Comparison of ENCODE assay signal across 8 mouse cellular contexts in the genomic region with DNA sequence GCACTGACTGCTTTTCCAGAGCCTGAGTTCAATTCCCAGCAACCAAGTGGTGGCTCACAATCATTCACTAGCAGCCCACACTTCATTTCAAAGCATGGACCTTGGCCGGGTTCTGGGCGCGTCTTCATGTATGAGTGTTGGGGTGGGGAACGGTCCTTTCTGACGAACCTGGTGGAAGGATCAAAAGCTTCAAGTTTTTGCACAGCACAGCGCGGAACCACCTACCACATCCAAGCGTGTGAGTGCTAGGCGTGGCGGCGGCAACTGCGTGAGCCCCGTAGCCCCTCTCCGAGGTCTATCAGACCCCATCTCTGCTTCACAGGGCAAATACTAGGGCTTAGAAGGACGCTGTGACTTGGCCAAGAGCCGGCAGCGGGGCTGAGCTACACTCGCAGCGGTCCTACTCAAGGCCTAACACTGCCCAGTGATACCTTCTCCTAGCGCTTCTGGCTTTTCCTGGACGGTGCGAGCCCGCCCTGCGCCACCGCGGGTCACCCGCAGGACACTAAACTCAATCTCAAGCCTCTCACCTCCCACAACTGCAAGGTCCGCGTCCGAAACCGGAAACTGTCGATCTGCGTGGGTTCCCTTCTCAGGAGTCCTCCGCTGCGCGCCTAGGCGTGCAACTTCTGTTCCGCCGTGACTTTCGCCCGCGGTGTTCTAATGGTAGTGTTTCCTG. TPM values are rescaled to one million over a fixed set of nuclear protein-coding genes. Genes with fewer than 3 reads are reported as not detected.
A peak's percentile ranks its signal among the peaks of the same experiment; 100 is the strongest.
DNase-seq lines count a peak whose midpoint lies in the region; ATAC-seq and TF ChIP-seq lines count a peak whose summit lies in the region.

No protein-coding gene starts in this region.

- H3K27me3 ChIP-seq in forebrain, embryonic 14.5 days (replicated peaks; ENCODE audit: control insufficient read depth, insufficient read depth, low read length) = no peaks in the 10 kb centered on the region
- H3K27me3 ChIP-seq in liver, postnatal 0 days (ENCODE audit: insufficient read depth, low read length) = no peaks in the 10 kb centered on the region
- no peaks in the 10 kb centered on the region for H3K27me3 ChIP-seq in neural tube, embryonic 13.5 days

- DNase-seq in ES-E14 (ENCODE audit: low read depth, low spot score) = peak; percentile 92
- peak; percentile 83 for DNase-seq in cerebellum, adult 11 months
- peak; percentile 86 for DNase-seq in forebrain, embryonic 14.5 days (ENCODE audit: low spot score)
- peak; percentile 88 to 92 for DNase-seq in heart, postnatal 14 days
- DNase-seq in large intestine, adult 2 months (ENCODE audit: low read depth, low spot score) = peak; percentile 66
- peak; percentile 91 for DNase-seq in liver, postnatal 0 days
- DNase-seq in telencephalon, adult 2 months (ENCODE audit: low read depth, low spot score) = peak; percentile 80

- in situ Hi-C loops in ES-E14 (cut with MboI; ENCODE audit: low sequenced_read_pairs in 2 of 2, unreplicated experiment in 2 of 2) = no loop called here

- H3K9ac ChIP-seq in ES-E14 (ENCODE audit: insufficient read depth, low read depth, low read length, poor library complexity, severe bottlenecking) = peak overlapping the region; percentile 88
- peak overlapping the region; percentile 92 for H3K9ac ChIP-seq in forebrain, embryonic 14.5 days (ENCODE audit: low read length)
- H3K9ac ChIP-seq in liver, postnatal 0 days (replicated peaks) = peak overlapping the region; percentile 100
- peak overlapping the region; percentile 88 for H3K9ac ChIP-seq in neural tube, embryonic 13.5 days

- H3K27ac ChIP-seq in ES-E14 (ENCODE audit: insufficient read depth, low read depth, low read length, poor library complexity, severe bottlenecking) = peak overlapping the region; percentile 64
- peak overlapping the region; percentile 62 for H3K27ac ChIP-seq in forebrain, embryonic 14.5 days (ENCODE audit: low read depth, low read length)
- peak overlapping the region; percentile 98 for H3K27ac ChIP-seq in liver, postnatal 0 days (ENCODE audit: low read depth)
- peak overlapping the region; percentile 81 for H3K27ac ChIP-seq in neural tube, embryonic 13.5 days (replicated peaks)

- no peak for TF ChIP-seq EP300 in liver, postnatal 0 days (IDR thresholded peaks at IDR 0.05; ENCODE audit: low read depth)

- peaks cover 0 to 7% of the 10 kb centered on the region in 2 experiments; a peak in 1 of 4 replicates for H3K4me1 ChIP-seq in ES-E14 (ENCODE audit: control insufficient read depth in 2 of 2, insufficient read depth in 2 of 2, low read length in 2 of 2, poor library complexity in 1 of 2)
- no peaks in the 10 kb centered on the region for H3K4me1 ChIP-seq in forebrain, embryonic 14.5 days (ENCODE audit: control insufficient read depth, insufficient read depth, low read length)
- peaks cover 6% of the 10 kb centered on the region for H3K4me1 ChIP-seq in liver, postnatal 0 days (ENCODE audit: insufficient read depth)
- H3K4me1 ChIP-seq in neural tube, embryonic 13.5 days (replicated peaks) = peaks cover 10% of the 10 kb centered on the region

- under 1% methylated on average over 42 of the region's 42 CpGs for WGBS in forebrain, embryonic 14.5 days
- WGBS in large intestine, adult 2 months = under 1% methylated on average over 42 of the region's 42 CpGs
- WGBS in liver, postnatal 0 days (ENCODE audit: insufficient replicate concordance) = under 1% methylated on average over 42 of the region's 42 CpGs
- WGBS in neural tube, embryonic 13.5 days = under 1% methylated on average over 42 of the region's 42 CpGs

- TF ChIP-seq CTCF in liver, postnatal 0 days (IDR thresholded peaks at IDR 0.05; ENCODE audit: low read depth) = no peak

- H3K4me2 ChIP-seq in forebrain, embryonic 14.5 days (ENCODE audit: low read length) = peak overlapping the region; percentile 81
- H3K4me2 ChIP-seq in liver, postnatal 0 days (ENCODE audit: low read depth, low read length) = peak overlapping the region; percentile 91
- H3K4me2 ChIP-seq in neural tube, embryonic 13.5 days = peak overlapping the region; percentile 91

- H3K36me3 ChIP-seq in ES-E14 (ENCODE audit: control insufficient read depth, insufficient read depth, low read length, poor library complexity, severe bottlenecking) = peaks cover 11% of the 10 kb centered on the region; the same call in 1 of the 2 replicates
- H3K36me3 ChIP-seq in forebrain, embryonic 14.5 days (ENCODE audit: control insufficient read depth, insufficient read depth, low read length) = 0 out of 2 replicates have a peak, but pooled peaks cover 4% of the 10 kb centered on the region
- peaks cover 11% of the 10 kb centered on the region; the same call in 1 of the 2 replicates for H3K36me3 ChIP-seq in liver, postnatal 0 days (replicated peaks; ENCODE audit: insufficient read depth, low read length)
- peaks cover 18% of the 10 kb centered on the region for H3K36me3 ChIP-seq in neural tube, embryonic 13.5 days

- peak; percentile 88 for ATAC-seq in forebrain, embryonic 14.5 days
- peak; percentile 93 for ATAC-seq in liver, postnatal 0 days
- ATAC-seq in neural tube, embryonic 13.5 days (ENCODE audit: low read depth) = peak; percentile 85

- H3K9me3 ChIP-seq in ES-E14 (ENCODE audit: control insufficient read depth, insufficient read depth, low read depth, low read length) = no peaks in the 10 kb centered on the region
- no peaks in the 10 kb centered on the region for H3K9me3 ChIP-seq in forebrain, embryonic 14.5 days (replicated peaks; ENCODE audit: control insufficient read depth, low read length)
- no peaks in the 10 kb centered on the region for H3K9me3 ChIP-seq in liver, postnatal 0 days (ENCODE audit: low read length)
- H3K9me3 ChIP-seq in neural tube, embryonic 13.5 days = no peaks in the 10 kb centered on the region

- intact Hi-C loops in heart, postnatal 14 days (cut with DNase I) = loop anchor here (5.0 kb wide), 1 partner anchor 160 kb away; no protein-coding TSS in a partner anchor

- peak overlapping the region; percentile 81 to 94 for H3K4me3 ChIP-seq in ES-E14 (ENCODE audit: insufficient read depth in 1 of 2, low read depth in 1 of 2, low read length in 2 of 2, poor library complexity in 1 of 2, severe bottlenecking in 1 of 2)
- peak overlapping the region; percentile 73 for H3K4me3 ChIP-seq in forebrain, embryonic 14.5 days (ENCODE audit: low read depth, low read length)
- peak overlapping the region; percentile 98 for H3K4me3 ChIP-seq in liver, postnatal 0 days (ENCODE audit: low read depth, low read length)
- peak overlapping the region; percentile 61 for H3K4me3 ChIP-seq in neural tube, embryonic 13.5 days

TF ChIP-seq in ES-E14, 5 proteins besides CTCF, POLR2A, EP300 and RAD21:
- TF ChIP-seq CHD2 (IDR thresholded peaks at IDR 0.05; ENCODE audit: low read depth, low read length) (no peak), HCFC1 (IDR thresholded peaks at IDR 0.05; ENCODE audit: borderline replicate concordance, insufficient read depth, low read length) (peak; percentile 87), ZC3H11A (IDR thresholded peaks at IDR 0.05; ENCODE audit: borderline replicate concordance, low read depth, low read length) (no peak), MAFK (IDR thresholded peaks at IDR 0.05; ENCODE audit: insufficient read depth, low read depth, low read length) (no peak), ZNF384 (IDR thresholded peaks at IDR 0.05; ENCODE audit: low read depth, low read length) (0 out of 2 replicates have a peak, but pooled peaks have one; percentile 48)

RNA-seq across cellular contexts. Expression of a gene that starts 0.5 kb away (rescaled TPM):
- 30.0 and 33.2 TPM in 2 replicates for total RNA-seq in ES-E14 (2012; rRNA removed)
- polyA plus RNA-seq in forebrain, embryonic 14.5 days (2014; fragmentation: Nextera tagmentation; extraction: Ambion mirVana) = 18.8 and 24.1 TPM in 2 replicates
- total RNA-seq in heart, postnatal 14 days (2021) = 10 to 100 TPM; 19.0 to 19.2 TPM
- 10.7 and 12.1 TPM in 2 replicates for polyA plus RNA-seq in large intestine, adult 2 months (2012; rRNA removed)
- 5.1 and 23.7 TPM in 2 replicates for polyA plus RNA-seq in liver, postnatal 0 days (2015; fragmentation: Nextera tagmentation; extraction: Ambion mirVana)
- polyA plus RNA-seq in neural tube, embryonic 13.5 days (2015; fragmentation: Nextera tagmentation; extraction: Ambion mirVana) = 15.2 and 15.7 TPM in 2 replicates

RNA-seq across cellular contexts. Expression of a gene that starts 35.6 kb away (rescaled TPM):
- total RNA-seq in ES-E14 (2012; rRNA removed) = 11.3 and 18.6 TPM in 2 replicates
- polyA plus RNA-seq in forebrain, embryonic 14.5 days (2014; fragmentation: Nextera tagmentation; extraction: Ambion mirVana) = 2.6 and 4.6 TPM in 2 replicates
- total RNA-seq in heart, postnatal 14 days (2021) = 10 to 100 TPM; 91.4 to 98.7 TPM
- 9.9 and 13.8 TPM in 2 replicates for polyA plus RNA-seq in large intestine, adult 2 months (2012; rRNA removed)
- polyA plus RNA-seq in liver, postnatal 0 days (2015; fragmentation: Nextera tagmentation; extraction: Ambion mirVana) = 4.7 and 6.0 TPM in 2 replicates
- polyA plus RNA-seq in neural tube, embryonic 13.5 days (2015; fragmentation: Nextera tagmentation; extraction: Ambion mirVana) = 6.6 and 7.7 TPM in 2 replicates

Comparison
In these comparisons a context has a peak if more than half of its experiments do, and no peak if none do; other contexts are left out.
1. Peak in every context shown above with its lines: DNase-seq, ATAC-seq, H3K4me3 ChIP-seq and H3K27ac ChIP-seq.